Comparison of ENCODE assay signal across 26 mouse cellular contexts in the genomic region with DNA sequence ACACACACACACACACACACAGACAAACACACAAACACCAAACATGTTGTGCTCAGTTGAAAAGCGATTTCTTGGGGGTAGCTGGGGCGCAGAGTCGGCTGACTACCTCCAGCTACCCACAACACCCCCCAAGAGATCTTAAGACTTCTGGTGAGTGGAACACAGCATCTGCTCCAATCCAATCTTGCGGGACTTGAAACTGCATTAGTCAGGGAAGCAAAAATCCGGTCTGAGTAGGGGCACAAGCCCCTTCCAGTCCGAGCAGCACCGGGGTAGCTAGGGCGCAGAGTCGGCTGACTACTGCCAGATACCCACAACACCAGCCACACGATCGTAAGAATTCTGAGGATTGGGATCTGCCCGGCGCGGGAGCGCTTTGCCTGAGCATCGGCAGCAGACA. TPM values are rescaled to one million over a fixed set of nuclear protein-coding genes. Genes with fewer than 3 reads are reported as not detected.
"Had no signal": no experiment of that assay in that cellular context is flagged by ENCODE, and none has a peak within 500 bp of the region (broad histone marks: within the 10 kb centered on the region; RNA-seq: fewer than 3 reads in every experiment).

No protein-coding gene starts in this region.

RNA-seq across cellular contexts. Expression of gene Sult1c2, which starts 42.2 kb away (rescaled TPM):
- total RNA-seq: heart, postnatal 10 days; heart, postnatal 36 days; heart, postnatal 4 days; hematopoietic stem cell, adult 5-6 weeks; hindbrain, postnatal 0 days; layer of hippocampus, adult 18-20 months; layer of hippocampus, adult 2 months; layer of hippocampus, adult 8-10 months; layer of hippocampus, postnatal 10 days; layer of hippocampus, postnatal 25 days; layer of hippocampus, postnatal 36 days; left cerebral cortex, adult 18-20 months; left cerebral cortex, adult 2 months; left cerebral cortex, adult 8-10 months; left cerebral cortex, postnatal 10 days had no signal
- polyA plus RNA-seq: heart, embryonic 14.5 days; heart, embryonic 15.5 days; heart, postnatal 0 days; hindbrain, embryonic 10.5 days; hindbrain, embryonic 11.5 days; hindbrain, embryonic 12.5 days; hindbrain, embryonic 13.5 days; hindbrain, embryonic 14.5 days; hindbrain, embryonic 15.5 days; hindbrain, embryonic 16.5 days; hindbrain, postnatal 0 days; inflammation-experienced regulatory T-cells, adult 6 months had no signal
